Mouse (Mus musculus): ENCODE data around the gene Tprn. TPM values are rescaled to one million over a fixed set of nuclear protein-coding genes. Genes with fewer than 3 reads are reported as not detected.
A peak's percentile ranks its signal among the peaks of the same experiment; 100 is the strongest.
"Not testable (repeated sequence)": the region's sequence is repeated elsewhere in the genome, so short reads cannot be mapped to it uniquely, and the experiment has no call there.

Tprn gene
- total RNA-seq, 2 experiments from 2014 or later, result 4.8 to 6.3 TPM

DNA sequence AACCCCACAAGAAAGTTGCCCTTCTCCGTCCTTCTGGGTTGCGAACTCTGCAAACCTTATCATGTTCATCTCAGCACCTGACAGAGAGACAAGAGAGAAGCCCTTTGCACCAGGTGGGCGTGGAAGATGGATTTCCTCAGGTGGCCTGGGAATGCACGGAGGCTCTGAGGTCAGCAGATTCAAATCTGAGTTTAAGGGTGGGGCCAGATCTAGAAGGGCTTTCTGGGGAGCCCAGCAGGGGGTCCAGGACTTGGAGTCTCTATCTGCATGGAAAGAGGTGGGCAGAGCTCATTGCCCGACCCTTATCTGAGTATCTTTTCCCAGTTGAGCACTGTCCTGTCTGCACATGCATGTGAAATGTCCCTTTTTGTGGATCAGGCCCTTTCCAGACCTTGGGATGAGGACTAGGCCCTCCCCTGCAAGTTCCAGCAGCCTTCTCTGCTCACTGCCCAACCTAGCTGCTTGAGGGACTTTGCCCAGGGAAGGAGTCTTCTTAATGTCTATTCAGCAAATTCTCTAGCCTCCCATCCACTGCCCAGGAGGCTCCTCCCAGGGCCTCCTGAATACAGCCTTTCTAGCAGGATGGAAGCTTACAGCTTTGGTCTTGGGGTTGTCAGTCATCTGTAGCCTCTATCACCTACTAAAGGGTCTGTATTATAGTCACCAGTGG, 27.7 kb upstream of the Tprn start:
- no peak for DNase-seq (ENCODE audit: low spot score in 2 of 2)

DNA sequence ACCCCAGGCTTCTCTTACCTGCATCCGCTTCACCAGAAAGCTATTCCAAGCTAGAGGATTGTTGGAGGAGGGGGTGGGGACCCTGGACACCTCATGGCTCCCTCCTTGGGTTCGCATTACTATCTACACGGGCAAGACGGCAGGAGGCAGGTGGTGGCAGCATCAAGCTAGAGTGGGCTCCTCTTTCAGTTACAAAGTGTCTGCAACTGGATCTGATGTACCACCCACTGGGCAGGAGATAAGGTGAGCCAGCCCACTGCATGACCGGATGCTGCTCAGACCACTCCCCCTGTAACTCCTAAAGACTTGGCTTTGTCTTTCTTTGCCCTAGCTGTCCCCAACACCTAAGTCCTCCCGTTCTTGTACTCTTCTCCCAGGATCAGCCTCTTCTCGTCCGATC, 25.8 kb upstream of the Tprn start, which contains the start of gene Rnf224:
Gene Rnf224 (minus strand): TSS at position 174 of the 400 bp plus-strand sequence.
- no peak for DNase-seq (ENCODE audit: low spot score in 2 of 2)

DNA sequence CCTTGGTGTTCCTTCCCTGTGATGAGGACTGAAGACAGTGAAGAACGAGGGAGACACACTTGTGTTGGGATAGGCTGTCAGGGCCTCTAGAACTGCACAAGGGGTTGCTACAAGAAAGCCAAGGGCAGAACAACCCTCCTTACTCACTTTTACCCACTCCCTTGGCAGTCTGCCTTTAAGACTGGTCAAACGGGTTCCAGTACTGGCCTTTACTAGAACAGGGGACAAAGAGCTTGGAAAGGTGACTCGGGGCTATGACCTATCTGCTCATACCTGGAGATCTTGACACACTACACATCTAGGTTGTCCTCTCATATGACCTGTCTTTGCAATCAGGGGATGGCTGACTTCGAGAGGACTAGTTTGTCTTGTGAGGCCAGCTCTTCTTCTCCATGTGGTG, 24.9 kb upstream of the Tprn start:
- DNase-seq (ENCODE audit: low spot score in 2 of 2), result no peak

DNA sequence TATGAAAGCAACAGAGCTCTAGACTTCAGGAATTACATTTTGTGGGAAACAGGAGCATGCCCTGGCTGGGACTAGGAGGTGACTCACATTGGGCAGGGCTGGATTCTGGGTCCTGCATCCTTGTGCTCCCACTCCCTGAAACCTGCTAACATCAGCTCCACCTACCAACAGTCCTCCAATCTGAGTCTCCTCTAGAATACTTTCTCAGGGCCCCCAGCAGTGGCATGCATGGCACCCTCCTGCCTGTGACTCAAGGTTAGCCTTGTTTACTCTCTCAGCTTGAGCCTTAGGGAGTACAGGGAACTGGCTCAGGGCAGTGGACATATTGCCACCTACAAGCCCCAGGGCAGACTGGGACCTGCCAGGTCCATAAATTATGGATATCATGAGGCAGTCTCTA, 24.3 kb upstream of the Tprn start:
- no peak for DNase-seq (ENCODE audit: low spot score in 2 of 2)

DNA sequence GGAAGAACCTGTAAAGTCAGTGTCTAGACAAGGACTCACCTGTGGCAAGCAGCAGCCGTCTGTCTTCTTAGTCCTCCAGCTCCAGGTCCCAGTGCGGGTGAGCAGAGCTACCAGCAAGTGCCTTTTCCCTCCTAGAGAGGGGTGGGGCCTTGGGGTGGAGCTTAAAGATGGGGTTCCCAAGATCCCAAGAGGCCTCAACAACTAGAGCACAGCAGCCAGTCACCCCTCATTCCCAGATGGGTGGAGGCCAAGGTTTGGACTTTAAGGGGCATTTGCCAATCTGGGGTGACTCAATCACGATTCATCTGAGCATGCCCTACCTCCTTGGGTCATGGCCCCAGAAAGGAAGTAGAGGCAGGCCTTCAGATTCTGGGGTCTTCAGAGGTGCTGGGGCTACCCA, 22.7 kb upstream of the Tprn start:
- DNase-seq (ENCODE audit: low spot score in 2 of 2), result no peak

DNA sequence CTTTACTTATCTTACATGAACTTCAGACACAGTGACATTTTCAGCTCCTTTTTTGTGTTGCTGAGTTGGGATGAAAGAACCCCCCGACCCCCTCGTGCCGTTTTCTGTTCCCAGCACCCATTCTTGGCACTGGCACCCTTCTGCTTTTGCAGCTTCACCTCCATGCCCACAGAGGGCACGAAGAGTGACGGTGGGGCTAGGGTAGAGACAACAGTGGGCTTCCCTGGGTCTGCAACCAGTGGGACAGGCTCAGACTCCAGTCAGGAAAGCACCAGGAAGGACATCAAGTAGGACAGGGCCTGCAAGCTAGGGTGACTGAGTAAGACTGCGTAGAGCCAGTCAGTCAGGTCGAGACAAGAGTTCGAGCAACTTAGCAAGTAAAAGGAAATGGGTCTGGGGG, 22.1 kb upstream of the Tprn start:
- DNase-seq (ENCODE audit: low spot score in 2 of 2), result no peak

DNA sequence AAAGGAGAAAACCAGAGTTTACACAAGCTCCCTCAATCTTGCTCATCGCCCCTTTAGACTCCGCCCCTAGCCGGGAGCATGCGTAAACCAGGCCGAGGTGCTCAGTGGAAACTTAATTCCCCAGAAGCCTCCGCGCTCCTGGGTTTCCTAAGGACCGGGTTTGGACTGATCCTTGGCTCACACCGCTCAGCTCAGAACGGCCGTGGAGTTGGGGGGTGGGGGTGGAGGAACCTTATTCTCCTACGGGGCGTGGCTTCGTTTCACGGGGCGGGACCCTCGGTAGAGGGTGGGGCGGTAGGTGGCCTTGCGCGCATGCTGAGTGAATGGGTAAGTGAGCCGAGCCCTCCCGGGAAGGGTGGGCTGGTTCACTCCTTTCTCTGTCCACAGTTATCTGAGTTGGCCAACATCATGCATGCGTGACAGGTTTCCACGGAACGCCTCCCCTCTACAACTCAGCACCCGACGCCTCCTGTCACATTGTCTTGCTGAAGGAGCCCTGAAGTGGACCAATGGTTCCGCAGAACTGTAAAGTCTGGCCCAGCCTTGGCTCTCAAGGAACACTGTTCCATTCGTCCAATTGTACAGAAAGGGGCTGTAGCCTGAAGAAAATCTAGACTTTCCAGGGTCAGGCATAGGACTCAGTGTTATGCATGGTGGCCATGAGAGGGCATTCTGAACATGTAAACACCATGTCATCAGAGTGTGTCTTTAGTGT, 21.5 kb upstream of the Tprn start:
- peak in 1 of 2 experiments; percentile 42 for DNase-seq (ENCODE audit: low spot score in 2 of 2)

DNA sequence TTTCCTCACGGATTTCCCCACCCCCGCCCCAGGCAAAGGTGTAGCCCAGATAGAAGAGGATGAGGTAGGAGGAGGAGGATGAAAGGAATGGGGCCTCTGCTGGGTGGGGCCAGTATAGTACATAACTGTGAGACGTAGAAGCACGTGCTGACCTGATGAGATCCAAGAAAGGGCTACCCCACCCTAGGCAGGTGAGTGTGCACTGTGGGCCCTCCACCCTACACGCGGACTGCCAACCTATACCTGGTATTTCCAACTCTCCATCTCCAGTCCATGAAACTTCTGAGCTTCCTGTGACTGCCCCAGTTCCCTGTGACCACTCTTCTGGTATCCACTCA, 21.0 kb upstream of the Tprn start:
- DNase-seq (ENCODE audit: low spot score in 2 of 2), result no peak

DNA sequence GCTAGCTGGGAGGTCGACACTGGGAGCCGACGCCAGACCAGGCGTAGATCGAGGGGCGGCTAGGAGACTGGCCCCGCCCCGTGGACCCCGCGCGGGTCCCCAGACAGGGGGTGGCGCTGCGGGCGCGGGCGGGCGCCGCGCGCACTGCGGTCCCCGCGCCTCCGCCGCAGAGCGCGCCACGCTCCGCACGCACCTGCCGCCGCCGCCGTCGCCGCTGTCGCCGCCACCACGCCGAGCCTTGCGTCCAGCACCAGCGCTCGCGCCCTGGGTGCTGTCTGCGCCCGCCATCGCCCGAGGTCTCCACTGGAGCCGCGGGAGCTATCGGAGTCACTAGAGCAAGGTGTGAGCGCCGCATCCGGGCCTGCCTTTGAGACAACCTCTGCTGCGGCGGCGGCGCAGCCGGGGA, 20.3 kb upstream of the Tprn start, which contains the start of the genes Rnf208 and Cysrt1:
Gene Rnf208 (plus strand): TSS at position 155 of the 406 bp plus-strand sequence.
Gene Cysrt1 (minus strand): TSS at position 352 of the 406 bp plus-strand sequence.
- no peak for DNase-seq (ENCODE audit: low spot score in 2 of 2)

DNA sequence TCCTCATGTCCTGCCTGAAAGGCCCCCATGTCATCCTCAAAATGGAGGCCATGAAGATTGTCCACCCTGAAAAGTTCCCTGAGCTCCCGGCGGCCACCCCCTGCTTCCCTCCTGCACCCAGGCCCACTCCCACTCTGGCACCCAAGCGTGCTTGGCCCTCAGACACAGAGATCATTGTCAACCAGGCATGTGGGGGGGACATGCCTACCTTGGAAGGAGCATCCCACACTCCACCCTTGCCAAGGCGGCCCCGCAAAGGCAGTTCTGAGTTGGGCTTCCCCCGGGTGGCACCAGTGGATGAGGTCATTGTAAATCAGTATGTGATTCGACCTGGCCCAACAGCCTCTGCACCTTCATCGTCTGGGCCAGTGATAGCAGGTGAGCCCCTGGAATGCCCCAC, 19.1 kb upstream of the Tprn start:
- DNase-seq (ENCODE audit: low spot score in 2 of 2), result no peak

DNA sequence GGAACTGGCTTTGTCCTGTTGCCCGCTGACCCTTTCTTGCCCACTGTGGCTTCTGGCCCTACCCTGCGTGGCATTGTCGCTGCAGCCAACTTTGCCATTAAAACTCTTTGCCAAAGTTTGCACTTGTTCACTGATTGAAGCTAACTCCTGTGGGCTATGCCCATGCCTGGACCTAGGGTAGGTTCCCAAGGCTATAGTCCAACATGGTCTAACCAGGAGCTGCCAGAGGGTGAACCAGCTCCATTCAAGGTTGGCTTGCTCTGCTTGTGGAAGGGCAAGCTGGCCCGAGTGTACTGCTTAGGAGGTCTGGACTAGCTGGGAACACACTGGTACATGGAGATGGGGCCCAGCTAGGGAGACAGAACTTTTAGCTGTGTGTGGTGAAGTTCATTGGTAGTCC, 18.3 kb upstream of the Tprn start:
- DNase-seq (ENCODE audit: low spot score in 2 of 2), result no peak

DNA sequence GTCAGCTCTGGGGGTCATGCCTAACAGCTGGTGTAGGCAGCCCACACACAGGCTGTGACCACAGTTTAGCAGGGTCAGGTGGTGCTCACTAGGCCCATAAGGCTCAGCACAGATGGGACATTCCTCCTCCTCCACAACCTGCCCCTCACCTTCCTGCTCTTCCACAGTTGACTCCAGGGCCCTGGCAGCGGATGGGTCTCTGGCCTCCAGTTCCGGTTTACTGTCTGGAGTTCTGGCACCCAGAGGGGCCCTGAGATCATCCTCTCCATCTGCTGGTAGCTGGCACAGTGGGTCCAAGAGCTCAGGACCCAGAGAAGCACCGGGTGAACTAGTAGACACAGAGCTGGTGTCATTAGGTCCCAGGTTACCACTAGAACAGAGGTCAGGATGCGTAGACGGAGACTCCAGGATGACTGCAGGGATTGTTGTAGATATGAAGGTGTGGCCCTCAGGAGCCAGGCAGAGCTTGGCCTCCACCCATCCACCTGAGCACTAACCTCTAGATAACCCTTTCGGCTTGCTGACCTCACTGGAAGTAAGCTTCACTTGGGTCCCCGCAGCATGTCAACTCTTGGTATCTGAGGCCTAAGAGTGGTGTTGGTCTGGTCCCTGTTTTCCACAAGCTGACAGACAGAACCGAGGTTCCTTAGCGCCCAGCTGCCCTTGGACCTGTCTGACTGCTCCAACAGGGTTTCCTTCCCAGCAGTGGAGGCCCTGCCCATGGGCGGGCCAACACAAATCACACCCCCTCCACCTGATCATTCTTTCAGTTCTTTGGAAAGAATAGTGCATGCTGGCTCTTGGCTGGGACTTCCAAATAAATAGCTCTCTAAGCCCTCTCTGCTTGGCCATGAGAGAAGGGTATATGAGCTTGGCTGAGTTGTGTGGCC, 16.0 kb upstream of the Tprn start, which contains the start of gene AL732309.1:
Gene AL732309.1 (minus strand): TSS at position 681 of the 890 bp plus-strand sequence.
- DNase-seq (ENCODE audit: low spot score in 2 of 2), result no peak

DNA sequence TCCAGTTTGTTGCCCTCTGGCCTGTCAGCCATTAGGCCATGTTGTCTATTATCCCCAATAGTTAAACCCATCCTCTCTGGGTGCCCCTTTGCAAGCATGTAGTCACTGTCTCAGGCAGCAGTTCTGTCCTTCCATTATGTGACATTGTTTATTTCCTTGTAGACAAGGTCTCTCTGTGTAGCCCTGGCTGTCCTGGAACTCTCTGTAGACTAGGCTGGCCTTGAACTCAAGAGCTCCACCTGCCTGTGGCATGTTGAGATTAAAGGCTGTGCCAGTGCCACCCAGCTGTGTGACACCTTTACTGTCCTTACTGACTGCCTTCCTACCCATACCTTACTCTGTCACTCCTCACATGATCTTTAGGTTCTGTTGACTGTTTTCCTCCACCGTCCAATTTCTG, 10.1 kb upstream of the Tprn start:
- no peak for DNase-seq (ENCODE audit: low spot score in 2 of 2)

DNA sequence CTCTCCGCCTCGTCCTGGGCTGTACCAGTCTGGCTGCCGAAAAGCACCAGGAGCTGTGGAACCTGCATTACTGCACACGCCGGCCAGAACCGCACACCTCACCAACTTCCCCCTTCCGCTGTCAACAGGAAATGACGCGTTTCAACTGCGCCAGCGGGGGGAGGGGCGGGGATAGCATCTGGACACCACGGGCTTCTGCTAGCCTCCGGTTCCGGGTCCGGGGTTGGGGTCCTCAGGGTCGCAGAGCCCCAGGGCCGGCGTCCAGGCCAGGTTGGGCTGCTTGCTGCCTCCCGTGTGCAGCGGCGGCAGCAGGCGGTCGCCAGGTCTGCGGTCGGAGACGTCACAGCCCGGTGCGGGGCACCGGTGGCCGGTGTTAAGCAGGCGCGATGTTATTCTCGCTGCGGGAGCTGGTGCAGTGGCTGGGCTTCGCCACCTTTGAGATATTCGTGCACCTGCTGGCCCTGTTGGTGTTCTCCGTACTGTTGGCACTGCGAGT, 7.1 kb upstream of the Tprn start, which contains the start of gene Tmem203:
Gene Tmem203 (plus strand): TSS at position 156 of the 496 bp plus-strand sequence.
- peak; percentile 77 to 85 for DNase-seq (ENCODE audit: low spot score in 2 of 2)

DNA sequence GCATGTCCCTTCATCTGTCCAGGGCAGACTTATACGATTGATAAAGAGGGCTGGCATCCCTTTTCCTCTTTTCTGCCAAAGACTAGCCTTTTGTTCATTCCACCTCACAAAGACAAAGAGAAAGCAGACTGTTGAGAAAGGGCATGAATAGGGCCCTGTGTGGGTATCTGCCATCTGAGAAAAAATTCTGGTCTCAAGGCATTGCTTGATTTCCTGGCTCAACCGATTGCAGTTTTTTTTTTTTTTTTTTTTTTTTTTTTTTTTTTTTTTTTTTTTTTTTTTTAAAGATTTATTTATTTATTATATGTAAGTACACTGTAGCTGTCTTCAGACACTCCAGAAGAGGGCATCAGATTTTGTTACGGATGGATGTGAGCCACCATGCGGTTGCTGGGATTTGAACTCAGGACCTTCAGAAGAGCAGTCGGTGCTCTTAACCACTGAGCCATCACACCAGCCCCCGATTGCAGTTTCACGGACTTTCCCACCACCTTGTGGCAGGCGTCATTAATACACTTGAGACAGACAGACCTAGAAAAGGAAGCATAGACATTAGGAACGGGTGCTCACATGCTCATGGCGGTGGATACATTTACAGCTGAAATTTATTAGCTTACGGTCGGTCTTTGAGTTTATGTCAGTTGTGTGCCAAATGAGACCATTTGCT, 5.8 kb upstream of the Tprn start:
- DNase-seq (ENCODE audit: low spot score in 2 of 2), result not testable (repeated sequence)

DNA sequence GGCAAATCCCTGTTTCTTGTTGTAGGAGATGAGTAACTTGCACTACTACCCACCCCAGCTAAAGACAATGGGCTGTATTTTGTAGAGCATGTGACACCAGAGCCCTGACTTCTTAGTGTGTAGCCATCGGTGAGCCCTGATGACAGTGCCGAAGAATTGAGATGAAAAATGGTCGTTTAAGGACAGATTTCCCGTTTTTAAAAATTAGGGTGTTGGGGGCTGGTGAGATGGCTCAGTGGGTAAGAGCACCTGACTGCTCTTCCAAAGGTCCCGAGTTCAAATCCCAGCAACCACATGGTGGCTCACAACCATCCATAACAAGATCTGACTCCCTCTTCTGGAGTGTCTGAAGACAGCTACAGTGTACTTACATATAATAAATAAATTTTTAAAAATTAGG, 5.2 kb upstream of the Tprn start:
- not testable (repeated sequence) for DNase-seq (ENCODE audit: low spot score in 2 of 2)

DNA sequence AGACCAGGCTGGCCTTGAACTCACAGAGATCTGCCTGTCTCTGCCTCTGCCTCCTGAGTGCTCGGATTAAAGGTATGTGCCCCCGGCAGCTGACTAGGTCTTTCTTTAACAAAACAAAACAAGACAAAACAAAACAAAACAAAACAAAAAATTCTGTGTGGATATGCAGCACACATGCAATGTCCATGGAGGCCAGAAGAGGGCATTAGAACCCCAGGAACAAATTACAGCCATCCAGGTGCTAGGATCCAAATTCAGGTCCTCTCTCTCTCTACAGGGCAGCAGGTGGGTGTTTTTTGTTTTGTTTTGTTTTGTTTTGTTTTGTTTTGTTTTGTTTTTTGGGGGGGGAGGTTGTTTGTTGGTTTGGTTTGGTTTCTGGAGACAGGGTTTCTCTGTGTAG, 3.5 kb upstream of the Tprn start:
- no peak for DNase-seq (ENCODE audit: low spot score in 2 of 2)

DNA sequence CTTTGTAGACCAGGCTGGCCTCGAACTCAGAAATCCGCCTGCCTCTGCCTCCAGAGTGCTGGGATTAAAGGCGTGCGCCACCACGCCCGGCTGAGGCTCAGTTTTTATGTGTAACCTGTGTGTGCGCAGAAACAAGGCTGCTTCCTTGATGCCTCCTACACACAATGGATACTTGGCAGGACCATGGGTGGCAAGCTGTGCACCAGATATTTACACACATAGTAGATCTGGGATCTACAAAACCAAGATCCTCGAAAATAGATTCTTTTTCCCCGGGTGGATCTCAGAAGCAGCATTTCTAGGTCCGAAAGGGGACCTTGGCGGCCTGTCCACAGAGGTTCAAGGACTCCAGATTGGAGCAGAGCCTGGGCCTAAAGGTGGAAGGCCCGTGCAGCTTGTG, 548 bp upstream of the Tprn start:
- DNase-seq (ENCODE audit: low spot score in 2 of 2), result no peak

DNA sequence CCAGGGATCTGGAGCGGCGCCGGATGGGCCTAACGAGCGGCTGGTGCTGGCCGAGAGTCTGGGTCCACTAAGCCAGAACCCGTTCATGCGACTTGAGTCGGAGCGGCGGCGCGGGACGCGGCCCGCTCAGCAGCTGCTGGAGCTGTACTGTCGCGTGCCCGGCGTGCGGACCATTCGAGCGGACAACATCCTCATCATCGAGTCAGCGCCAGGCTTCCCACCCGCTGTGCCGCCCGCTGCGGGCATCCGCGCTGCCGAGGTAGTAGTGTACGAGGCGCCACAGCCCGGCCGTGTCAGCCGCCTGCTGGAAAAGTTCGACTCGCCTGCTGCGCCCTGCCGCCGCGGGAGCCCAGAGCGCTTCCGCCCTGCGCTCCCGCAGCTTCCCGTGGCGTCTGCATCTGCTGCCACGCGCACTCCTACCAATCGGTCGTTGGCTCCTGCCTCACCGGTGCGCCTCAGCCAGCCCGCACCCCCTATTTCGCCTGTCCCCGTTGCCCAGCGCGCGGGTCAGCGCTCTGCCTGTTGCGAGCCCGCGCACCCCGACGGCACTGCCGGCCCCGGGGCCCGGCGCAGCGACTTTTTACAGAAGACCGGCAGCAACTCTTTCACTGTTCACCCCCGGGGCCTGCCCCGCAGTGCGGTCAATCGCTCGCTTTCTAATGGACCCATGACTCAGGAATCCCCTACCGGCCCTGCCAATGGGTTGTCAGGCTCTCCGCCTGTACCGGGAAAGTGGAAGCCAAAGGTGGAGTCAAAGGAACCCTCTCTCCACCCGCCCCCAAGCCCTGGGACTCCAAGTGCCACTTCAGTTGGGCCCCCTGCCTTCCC, 591 bp downstream of the Tprn start:
- DNase-seq (ENCODE audit: low spot score in 2 of 2), result peak in 1 of 2 experiments; percentile 46

Measured in gastrocnemius, postnatal 4 days (tissue).